Mouse (Mus musculus) olfactory bulb, adult 2 months (tissue): ENCODE data around the gene Crocc. TPM values are rescaled to one million over a fixed set of nuclear protein-coding genes. Genes with fewer than 3 reads are reported as not detected.

Experiments used
- H3K27ac ChIP-seq: fragments of 200-500 bp; 2 replicates; pipeline ENCODE4 v1.5.1; 2012; ENCODE audit warnings: low read depth, low read length; ENCODE audit not compliant: insufficient read depth
- H3K4me1 ChIP-seq: fragments of 200-500 bp; 2 replicates; pipeline ENCODE4 v1.6.1; 2012; ENCODE audit warnings: low read length; ENCODE audit not compliant: control insufficient read depth, insufficient read depth
- H3K4me3 ChIP-seq: fragments of 200-500 bp; 2 replicates; pipeline ENCODE4 v1.5.1; 2012; ENCODE audit warnings: mild to moderate bottlenecking, low read depth, low read length, moderate library complexity; ENCODE audit not compliant: insufficient read depth
- CTCF ChIP-seq: fragments of 200-500 bp; IDR thresholded peaks from 2 replicates; pipeline ENCODE4 v1.5.1; 2012; ENCODE audit warnings: low read depth, mild to moderate bottlenecking, low read length, moderate library complexity; ENCODE audit not compliant: insufficient read depth
- POLR2A ChIP-seq: fragments of 200-500 bp; IDR thresholded peaks from 2 replicates; pipeline ENCODE4 v1.6.1; 2012; ENCODE audit warnings: mild to moderate bottlenecking, low read depth, low read length, moderate library complexity; ENCODE audit not compliant: insufficient read depth
- WGBS: fragments of 180-500 bp; shearing (Covaris S2); methylation state at CpG from one replicate; pipeline ENCODE4 v1.1.7; 2018; 5-methylcytosine and 5-hydroxymethylcytosine counted together
- polyA plus RNA-seq: library from polyadenylated mRNA; stranded (reverse); fragments of >200 nt; gene quantifications from 2 replicates; pipeline ENCODE4 v1.2.4, GENCODE M21; 2012; ENCODE audit warnings: low replicate concordance; ENCODE audit not compliant: missing spikeins, insufficient read depth, insufficient read length

Crocc gene
- polyA plus RNA-seq, 1 experiment, result not detected

GRCm38 (mm10) chr4:141053568-141054161, 6.7 kb downstream of the Crocc start:
- TF ChIP-seq POLR2A (peak; percentile 15; the same call in 1 of the 2 replicates), CTCF (no peak)
- Histone ChIP-seq H3K4me3 (peak overlapping the region; percentile 36), H3K27ac (peak overlapping the region; percentile 66), H3K4me1 (peaks cover 50% of the 10 kb centered on the region)
- 9% methylated on average over 17 of the region's 17 CpGs for WGBS

- peak overlapping the region; percentile 36 for H3K4me3 ChIP-seq
These were observed 7.2 kb downstream of the Crocc start for GRCm38 (mm10) chr4:141053138-141053537.

GRCm38 (mm10) chr4:141052442-141052841, 7.9 kb downstream of the Crocc start:
- Histone ChIP-seq H3K4me1 (peaks cover 58% of the 10 kb centered on the region), H3K27ac (no peak overlapping the region), H3K4me3 (peak overlapping the region; percentile 36; the same call in 1 of the 2 replicates)
- WGBS, result 55% methylated on average over 12 of the region's 12 CpGs
- TF ChIP-seq CTCF (no peak), POLR2A (no peak)

More at GRCm38 (mm10) chr4:141053138-141053537, 7.2 kb downstream of the Crocc start:
- H3K27ac ChIP-seq, result peak overlapping the region; percentile 66
- no peak for TF ChIP-seq CTCF
- TF ChIP-seq POLR2A, result no peak
- H3K4me1 ChIP-seq, result peaks cover 55% of the 10 kb centered on the region
- 34% methylated on average over 8 of the region's 8 CpGs for whole genome bisulfite sequencing

- no peak overlapping the region for H3K4me3 ChIP-seq
- H3K27ac ChIP-seq, result no peak overlapping the region
- WGBS, result 18% methylated on average over 4 of the region's 4 CpGs
- TF ChIP-seq POLR2A (no peak), CTCF (no peak)
- H3K4me1 ChIP-seq, result peaks cover 62% of the 10 kb centered on the region
These were observed 10.9 kb downstream of the Crocc start for GRCm38 (mm10) chr4:141049476-141049835.

GRCm38 (mm10) chr4:141048810-141049475, 11.4 kb downstream of the Crocc start:
- WGBS, result 31% methylated on average over 17 of the region's 17 CpGs
- no peak overlapping the region for H3K27ac ChIP-seq
- H3K4me3 ChIP-seq, result no peak overlapping the region
- TF ChIP-seq CTCF, result no peak
- TF ChIP-seq POLR2A, result no peak
- H3K4me1 ChIP-seq, result peaks cover 58% of the 10 kb centered on the region

GRCm38 (mm10) chr4:141044816-141045215, 15.5 kb downstream of the Crocc start:
- 8% methylated on average over 8 of the region's 8 CpGs for WGBS
- TF ChIP-seq CTCF (peak; percentile 75), POLR2A (no peak)
- H3K4me3 ChIP-seq, result no peak overlapping the region
- H3K4me1 ChIP-seq, result peaks cover 25% of the 10 kb centered on the region
- no peak overlapping the region for H3K27ac ChIP-seq

GRCm38 (mm10) chr4:141041117-141041516, 19.2 kb downstream of the Crocc start:
- no peak overlapping the region for H3K27ac ChIP-seq
- TF ChIP-seq CTCF (no peak), POLR2A (no peak)
- WGBS, result 47% methylated on average over 12 of the region's 12 CpGs
- H3K4me3 ChIP-seq, result no peak overlapping the region
- no peaks in the 10 kb centered on the region; the same call in 1 of the 2 replicates for H3K4me1 ChIP-seq

- TF ChIP-seq CTCF, result no peak
- no peak for TF ChIP-seq POLR2A
- H3K4me3 ChIP-seq, result no peak overlapping the region
- no peak overlapping the region for H3K27ac ChIP-seq
- peaks cover 11% of the 10 kb centered on the region for H3K4me1 ChIP-seq
- 59% methylated on average over 27 of the region's 27 CpGs for WGBS
These were observed 26.5 kb downstream of the Crocc start for GRCm38 (mm10) chr4:141033606-141034549.

- Histone ChIP-seq H3K27ac (no peak overlapping the region), H3K4me3 (no peak overlapping the region), H3K4me1 (peaks cover 11% of the 10 kb centered on the region)
- TF ChIP-seq POLR2A (no peak), CTCF (peak; percentile 94)
- WGBS, result 9% methylated on average over 6 of the region's 6 CpGs
These were observed 28.6 kb downstream of the Crocc start for GRCm38 (mm10) chr4:141031733-141032132.
